Mouse (Mus musculus) midbrain, embryonic 12.5 days (tissue): ENCODE results near the gene Dcaf11. TPM values are rescaled to one million over a fixed set of nuclear protein-coding genes. Genes with fewer than 3 reads are reported as not detected.

Experiments used
- ATAC-seq: fragments of 200-750 bp; cut with Nextera tagmentation; 2 replicates; pipeline ENCODE4 v1.8.0; 2017; ENCODE audit warnings: low read depth, moderate TSS enrichment, moderate library complexity; ENCODE audit not compliant: low FRiP score
- H3K27ac ChIP-seq: fragments of 300-500 bp; sonication (generic); replicated peaks from 2 replicates; pipeline ENCODE4 v1.5.1; 2016; ENCODE audit warnings: mild to moderate bottlenecking
- H3K27me3 ChIP-seq: fragments of 300-500 bp; sonication (generic); 2 replicates; pipeline ENCODE4 v1.6.1; 2016; ENCODE audit warnings: mild to moderate bottlenecking
- H3K36me3 ChIP-seq: fragments of 300-500 bp; sonication (generic); 2 replicates; pipeline ENCODE4 v1.6.1; 2016
- H3K4me1 ChIP-seq: fragments of 300-500 bp; sonication (generic); 2 replicates; pipeline ENCODE4 v1.6.1; 2016
- H3K4me2 ChIP-seq: fragments of 300-500 bp; sonication (generic); replicated peaks from 2 replicates; pipeline ENCODE4 v1.6.1; 2016; ENCODE audit warnings: mild to moderate bottlenecking, moderate library complexity
- H3K4me3 ChIP-seq: fragments of 300-500 bp; sonication (generic); 2 replicates; pipeline ENCODE4 v1.5.1; 2016; ENCODE audit warnings: mild to moderate bottlenecking
- H3K9ac ChIP-seq: fragments of 300-500 bp; sonication (generic); replicated peaks from 2 replicates; pipeline ENCODE4 v1.6.1; 2016; ENCODE audit warnings: mild to moderate bottlenecking, moderate library complexity
- H3K9me3 ChIP-seq: fragments of 300-500 bp; sonication (generic); 2 replicates; pipeline ENCODE4 v1.6.1; 2016; ENCODE audit warnings: mild to moderate bottlenecking
- WGBS: fragments of 180-500 bp; shearing (Covaris S2); methylation state at CpG from one replicate; pipeline ENCODE4 v1.1.7; 2016; 5-methylcytosine and 5-hydroxymethylcytosine counted together
- polyA plus RNA-seq: library from polyadenylated mRNA; unstranded; fragments of >200 nt; fragmentation: Nextera tagmentation; extraction: Ambion mirVana; gene quantifications from 2 replicates; pipeline ENCODE4 v1.2.1, GENCODE M21; 2016

Dcaf11 gene
- polyA plus RNA-seq, 1 experiment from 2014 or later = 117 TPM

GRCm38 (mm10) chr14:55558740-55559448, 912 bp upstream of the Dcaf11 start:
- no peak overlapping the region for H3K27ac ChIP-seq
- WGBS = 63% methylated on average over 6 of the region's 6 CpGs
- peaks cover 18% of the 10 kb centered on the region for H3K4me1 ChIP-seq
- no peaks in the 10 kb centered on the region for H3K27me3 ChIP-seq
- H3K9ac ChIP-seq = peak overlapping the region; percentile 74; the same call in 1 of the 2 replicates
- H3K36me3 ChIP-seq = peaks cover 7% of the 10 kb centered on the region
- no peaks in the 10 kb centered on the region for H3K9me3 ChIP-seq
- peak overlapping the region; percentile 86 for H3K4me2 ChIP-seq
- H3K4me3 ChIP-seq = peak overlapping the region; percentile 65
- ATAC-seq = no peak

GRCm38 (mm10) chr14:55560202-55561073, 632 bp downstream of the Dcaf11 start, which contains the start of gene A730061H03Rik:
A730061H03Rik (minus strand) TSS chr14:55560406.
- peak within 1 kb of the TSS; percentile 86 for H3K4me2 ChIP-seq
- H3K36me3 ChIP-seq = peaks cover 22% of the 10 kb centered on the region
- under 1% methylated on average over 51 of the region's 51 CpGs for WGBS
- H3K4me3 ChIP-seq = peak within 1 kb of the TSS; percentile 65
- H3K27ac ChIP-seq = peak within 1 kb of the TSS; percentile 98
- H3K9me3 ChIP-seq = no peaks in the 10 kb centered on the region
- H3K9ac ChIP-seq = peak within 1 kb of the TSS; percentile 74
- ATAC-seq = peak; percentile 96
- H3K27me3 ChIP-seq = no peaks in the 10 kb centered on the region
- H3K4me1 ChIP-seq = peaks cover 18% of the 10 kb centered on the region

DNA sequence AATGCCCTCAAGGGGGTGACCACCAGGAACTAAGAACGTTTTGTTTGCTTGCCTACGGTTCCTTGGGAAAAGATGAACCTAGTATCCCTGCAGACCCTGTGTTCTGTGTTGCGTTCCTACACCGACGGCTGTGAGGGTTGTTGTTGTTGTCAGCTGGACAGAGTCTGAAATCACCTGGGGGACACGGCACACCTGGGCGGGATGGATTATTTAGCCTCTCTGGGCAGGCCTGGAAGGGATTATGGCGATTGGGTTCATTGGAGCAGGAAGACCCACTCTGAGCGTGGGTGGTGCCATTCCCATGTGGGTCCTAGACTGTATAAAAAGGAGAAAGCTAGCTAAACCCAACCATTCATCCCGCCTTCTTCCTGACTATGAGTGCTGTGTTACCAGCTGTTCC, 2.1 kb downstream of the Dcaf11 start:
- no peak for ATAC-seq
- Histone ChIP-seq H3K4me2 (peak overlapping the region; percentile 86), H3K27ac (no peak overlapping the region), H3K9me3 (no peaks in the 10 kb centered on the region), H3K36me3 (peaks cover 37% of the 10 kb centered on the region), H3K4me3 (no peak overlapping the region), H3K9ac (no peak overlapping the region), H3K27me3 (no peaks in the 10 kb centered on the region), H3K4me1 (peaks cover 17% of the 10 kb centered on the region)
- 91% methylated on average over 10 of the region's 10 CpGs for WGBS

- 93% methylated on average over 11 of the region's 11 CpGs for WGBS
- Histone ChIP-seq H3K27ac (no peak overlapping the region), H3K9ac (no peak overlapping the region), H3K4me1 (peaks cover 16% of the 10 kb centered on the region), H3K9me3 (no peaks in the 10 kb centered on the region), H3K36me3 (peaks cover 50% of the 10 kb centered on the region), H3K4me2 (no peak overlapping the region), H3K27me3 (no peaks in the 10 kb centered on the region), H3K4me3 (no peak overlapping the region)
- no peak for ATAC-seq
Observed at GRCm38 (mm10) chr14:55563249-55563648, 3.4 kb downstream of the Dcaf11 start.

DNA sequence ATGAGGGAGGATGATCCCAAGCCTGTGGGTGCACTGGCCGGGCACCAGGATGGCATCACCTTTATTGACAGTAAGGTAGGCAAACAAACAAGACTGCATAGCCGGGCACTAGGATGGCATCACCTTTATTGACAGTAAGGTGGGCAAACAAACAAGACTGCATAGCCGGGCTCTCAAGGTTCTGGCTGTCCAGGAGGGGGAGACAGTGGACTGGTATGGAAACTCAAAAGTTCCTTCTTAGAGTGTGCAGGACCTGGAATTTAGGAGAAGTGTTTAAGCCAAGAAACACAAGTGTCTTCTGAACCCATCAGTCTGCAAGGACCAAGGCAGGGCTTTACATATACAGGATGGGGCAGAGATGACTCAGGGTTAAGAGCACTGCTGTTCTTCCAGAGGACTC, 5.9 kb downstream of the Dcaf11 start:
- no peak for ATAC-seq
- Histone ChIP-seq H3K4me3 (no peak overlapping the region), H3K9ac (no peak overlapping the region), H3K9me3 (no peaks in the 10 kb centered on the region), H3K27ac (no peak overlapping the region), H3K4me1 (peaks cover 13% of the 10 kb centered on the region), H3K27me3 (no peaks in the 10 kb centered on the region), H3K36me3 (peaks cover 73% of the 10 kb centered on the region), H3K4me2 (no peak overlapping the region)
- WGBS = 86% methylated on average over 3 of the region's 3 CpGs

GRCm38 (mm10) chr14:55567496-55567895, 7.7 kb downstream of the Dcaf11 start:
- no peak overlapping the region for H3K4me2 ChIP-seq
- peaks cover 74% of the 10 kb centered on the region for H3K36me3 ChIP-seq
- H3K4me3 ChIP-seq = no peak overlapping the region
- H3K4me1 ChIP-seq = no peaks in the 10 kb centered on the region
- no peak overlapping the region for H3K9ac ChIP-seq
- WGBS = 90% methylated on average over 3 of the region's 3 CpGs
- no peak overlapping the region for H3K27ac ChIP-seq
- H3K9me3 ChIP-seq = no peaks in the 10 kb centered on the region
- H3K27me3 ChIP-seq = no peaks in the 10 kb centered on the region
- no peak for ATAC-seq

- H3K36me3 ChIP-seq = peaks cover 50% of the 10 kb centered on the region
- H3K4me2 ChIP-seq = no peak overlapping the region
- no peak for ATAC-seq
- H3K4me3 ChIP-seq = no peak overlapping the region
- H3K9ac ChIP-seq = no peak overlapping the region
- 92% methylated on average over 2 of the region's 2 CpGs for WGBS
- H3K27me3 ChIP-seq = no peaks in the 10 kb centered on the region
- no peaks in the 10 kb centered on the region for H3K4me1 ChIP-seq
- H3K9me3 ChIP-seq = no peaks in the 10 kb centered on the region
- H3K27ac ChIP-seq = no peak overlapping the region
Observed at GRCm38 (mm10) chr14:55570588-55570987, 10.8 kb downstream of the Dcaf11 start.

DNA sequence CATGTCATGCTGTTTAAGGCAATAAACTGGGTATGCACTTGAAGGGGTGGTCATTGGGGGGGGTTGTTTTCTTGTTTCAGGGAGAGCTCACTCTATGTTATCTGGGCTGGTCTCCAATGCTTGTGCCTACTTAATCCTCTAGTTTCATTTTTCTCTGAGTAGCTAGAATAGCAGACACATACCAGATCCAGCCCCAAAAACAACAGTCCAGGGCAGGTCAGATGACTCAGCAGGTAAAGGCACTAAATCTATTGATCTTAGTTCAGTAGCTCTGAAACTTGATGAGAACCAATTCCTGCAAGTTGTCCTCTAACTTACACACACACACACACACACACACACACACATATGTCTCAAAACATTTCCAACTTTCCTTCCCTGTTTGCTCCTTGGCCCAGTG, 12.0 kb downstream of the Dcaf11 start:
- H3K4me1 ChIP-seq = no peaks in the 10 kb centered on the region
- H3K36me3 ChIP-seq = peaks cover 38% of the 10 kb centered on the region
- H3K9me3 ChIP-seq = no peaks in the 10 kb centered on the region
- H3K27me3 ChIP-seq = no peaks in the 10 kb centered on the region
- H3K9ac ChIP-seq = no peak overlapping the region
- no peak overlapping the region for H3K27ac ChIP-seq
- H3K4me2 ChIP-seq = no peak overlapping the region
- no peak for ATAC-seq
- H3K4me3 ChIP-seq = no peak overlapping the region

GRCm38 (mm10) chr14:55575302-55575701, 15.5 kb downstream of the Dcaf11 start, which contains the start of gene Fitm1:
Fitm1 (plus strand) TSS chr14:55575617.
- Histone ChIP-seq H3K9me3 (no peaks in the 10 kb centered on the region), H3K36me3 (peaks cover 9% of the 10 kb centered on the region; the same call in 1 of the 2 replicates), H3K27ac (no peak within 1 kb of the TSS), H3K9ac (no peak within 1 kb of the TSS), H3K4me1 (peaks cover 15% of the 10 kb centered on the region), H3K4me2 (no peak within 1 kb of the TSS), H3K4me3 (no peak within 1 kb of the TSS), H3K27me3 (no peaks in the 10 kb centered on the region)
- 85% methylated on average over 8 of the region's 8 CpGs for WGBS
- ATAC-seq = no peak

- Histone ChIP-seq H3K27ac (no peak overlapping the region), H3K4me1 (peaks cover 15% of the 10 kb centered on the region), H3K4me3 (no peak overlapping the region), H3K9ac (no peak overlapping the region), H3K27me3 (no peaks in the 10 kb centered on the region), H3K9me3 (no peaks in the 10 kb centered on the region), H3K36me3 (peaks cover 9% of the 10 kb centered on the region), H3K4me2 (no peak overlapping the region)
- no peak for ATAC-seq
- WGBS = 77% methylated on average over 13 of the region's 13 CpGs
Observed at GRCm38 (mm10) chr14:55575711-55576110, 15.9 kb downstream of the Dcaf11 start.

GRCm38 (mm10) chr14:55576376-55576775, 16.6 kb downstream of the Dcaf11 start:
- WGBS = 79% methylated on average over 16 of the region's 16 CpGs
- Histone ChIP-seq H3K9ac (no peak overlapping the region), H3K4me3 (no peak overlapping the region), H3K27ac (no peak overlapping the region), H3K36me3 (peaks cover 15% of the 10 kb centered on the region), H3K4me1 (peaks cover 15% of the 10 kb centered on the region), H3K9me3 (no peaks in the 10 kb centered on the region), H3K4me2 (no peak overlapping the region), H3K27me3 (no peaks in the 10 kb centered on the region)
- no peak for ATAC-seq
